Mouse (Mus musculus) frontal cortex, postnatal 36 days (tissue): ENCODE data around the gene Nfkb1.

Source experiments
- DNase-seq, 2 experiments: peaks; one replicate each; pipeline ENCODE4 v3.0.0; 2022; ENCODE audit warnings: low spot score in 2 of 2

Gene Nfkb1

GRCm38 (mm10) chr3:135586060-135586459 is 105.3 kb downstream of the Nfkb1 start:
- DNase-seq: no peak

GRCm38 (mm10) chr3:135585482-135585881 is 105.9 kb downstream of the Nfkb1 start:
- no peak for DNase-seq

DNA sequence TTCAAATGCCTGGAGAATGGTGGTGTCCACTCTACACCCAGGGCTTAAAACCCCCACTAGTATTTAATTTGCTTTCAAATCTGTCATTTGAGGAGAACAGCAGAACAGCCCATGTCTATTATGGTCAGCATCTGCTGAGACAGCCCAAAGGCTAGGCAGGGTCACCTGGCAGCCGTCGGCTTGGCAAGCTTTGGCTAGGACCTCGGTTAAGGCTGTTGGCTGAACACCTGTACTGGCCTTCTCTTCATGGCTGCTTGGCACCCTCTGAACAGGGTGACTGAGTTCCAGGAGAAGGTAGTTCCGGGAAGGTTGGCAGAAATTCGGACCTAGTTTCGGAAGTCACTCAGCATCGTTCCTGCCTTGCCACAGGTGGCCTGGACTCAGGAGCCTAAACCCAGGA is 109.1 kb downstream of the Nfkb1 start:
- no peak for DNase-seq

DNA sequence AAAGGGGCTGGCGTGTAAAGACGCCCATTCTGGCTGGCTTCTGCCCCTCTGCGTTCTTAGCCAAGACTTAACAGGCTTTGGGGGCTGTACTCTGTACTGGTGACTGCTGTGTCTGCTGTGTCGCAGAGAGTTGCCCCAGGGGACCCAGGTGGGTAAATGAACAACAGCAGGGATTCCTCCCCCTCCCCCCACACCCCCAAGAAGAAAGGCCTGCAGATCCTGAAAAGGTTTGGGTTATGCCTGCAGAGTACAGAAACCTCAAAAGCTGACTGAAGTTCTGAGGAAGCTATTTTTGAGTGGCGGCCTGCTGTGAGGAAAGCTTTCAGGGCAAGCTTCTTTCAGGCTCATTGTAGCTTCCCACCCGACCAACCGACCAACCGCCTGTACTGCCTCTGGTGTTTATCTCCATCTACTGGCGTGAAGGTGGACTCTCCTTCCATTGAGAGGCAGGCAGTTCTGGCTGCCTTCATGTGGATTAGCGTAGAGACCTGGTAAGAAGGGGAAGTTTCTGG is 109.7 kb downstream of the Nfkb1 start:
- DNase-seq: no peak

DNA sequence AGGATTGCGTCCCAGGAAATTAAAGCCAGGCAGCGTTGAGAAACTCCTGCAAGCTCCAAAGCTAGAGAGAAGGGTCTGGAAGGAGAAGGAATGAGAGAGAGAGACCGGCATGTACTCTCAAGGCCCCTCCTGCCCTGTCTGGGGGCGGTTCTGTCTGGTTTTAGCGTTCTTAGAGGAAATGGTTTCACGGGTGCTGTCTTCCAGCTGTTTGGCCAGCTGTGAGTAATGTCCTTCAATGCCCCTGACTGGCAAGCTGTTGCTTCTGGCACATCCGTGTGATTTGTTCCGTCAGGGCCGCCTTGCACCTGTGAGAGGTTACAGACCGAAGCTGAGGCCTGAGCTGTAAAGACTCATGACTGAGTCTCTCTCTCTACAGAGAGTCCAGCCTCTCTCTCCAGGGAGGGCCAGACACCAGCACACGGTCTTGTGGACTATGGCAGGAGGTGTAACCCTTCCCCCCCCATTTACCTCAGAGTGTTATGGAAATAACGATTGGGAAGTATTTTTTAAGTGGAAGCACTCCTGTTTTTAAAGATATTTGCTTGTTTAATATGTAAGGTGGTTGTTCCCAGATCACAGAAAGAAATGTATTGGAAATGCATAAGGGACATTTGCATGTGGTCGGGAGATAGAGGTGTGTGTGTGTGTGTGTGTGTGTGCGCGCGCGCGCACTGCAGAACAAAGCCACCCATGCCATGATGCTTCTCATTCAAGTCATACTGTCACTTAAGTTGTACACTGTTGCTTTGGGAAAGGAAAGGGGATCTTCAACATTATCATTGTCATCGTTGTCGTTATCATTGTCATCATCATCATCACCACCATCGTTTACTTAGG is 110.7 kb downstream of the Nfkb1 start:
- DNase-seq: no peak

- no peak for DNase-seq
Measured at GRCm38 (mm10) chr3:135579179-135579578, 112.2 kb downstream of the Nfkb1 start.

- no peak for DNase-seq
Measured at GRCm38 (mm10) chr3:135578588-135579140, 112.7 kb downstream of the Nfkb1 start.

- DNase-seq: no peak
Measured at GRCm38 (mm10) chr3:135575126-135575525, 116.2 kb downstream of the Nfkb1 start.

GRCm38 (mm10) chr3:135573051-135573450 is 118.3 kb downstream of the Nfkb1 start:
- no peak for DNase-seq

- no peak for DNase-seq
Measured at GRCm38 (mm10) chr3:135571540-135571939, 119.8 kb downstream of the Nfkb1 start.

DNA sequence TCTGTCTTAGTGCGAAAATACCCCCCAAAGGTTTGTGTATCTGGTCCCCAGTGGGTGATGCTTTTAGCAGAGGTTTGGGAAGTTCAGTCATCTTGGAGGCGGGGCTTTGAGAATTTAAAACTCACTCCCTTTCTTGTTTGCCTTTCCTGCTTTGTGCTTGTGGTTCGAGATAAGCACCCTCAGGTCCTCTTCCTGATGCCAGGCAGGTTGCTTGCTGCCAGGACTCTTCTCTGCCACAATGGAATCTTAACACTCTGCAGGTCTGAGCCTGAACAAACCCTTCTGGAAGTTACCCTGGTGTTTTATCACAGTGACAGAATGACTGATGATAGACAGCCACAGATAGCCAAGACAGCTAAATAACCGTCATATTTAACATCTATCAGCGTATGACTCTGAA is 122.7 kb downstream of the Nfkb1 start:
- no peak for DNase-seq

- DNase-seq: no peak
Measured at GRCm38 (mm10) chr3:135567888-135568287, 123.5 kb downstream of the Nfkb1 start.

DNA sequence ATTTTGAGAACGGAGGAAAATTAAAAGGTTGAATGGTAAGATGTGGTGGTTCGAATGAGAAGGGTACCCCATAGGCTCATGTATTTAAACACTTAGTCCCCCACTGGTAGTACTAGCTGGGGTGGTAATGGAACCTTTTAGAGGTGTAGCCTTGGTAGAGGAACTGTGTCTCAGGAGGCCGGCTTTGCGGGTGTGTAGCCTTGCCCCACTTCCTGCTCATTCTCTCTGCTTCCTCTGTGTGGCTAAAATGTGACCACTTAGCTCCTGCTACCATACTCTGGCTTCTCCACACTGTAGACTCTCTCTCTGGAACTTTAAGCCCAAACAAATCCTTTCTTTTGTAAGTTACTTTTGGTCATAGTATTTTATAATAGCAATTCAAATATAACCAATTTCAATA is 126.0 kb downstream of the Nfkb1 start:
- DNase-seq: no peak

DNA sequence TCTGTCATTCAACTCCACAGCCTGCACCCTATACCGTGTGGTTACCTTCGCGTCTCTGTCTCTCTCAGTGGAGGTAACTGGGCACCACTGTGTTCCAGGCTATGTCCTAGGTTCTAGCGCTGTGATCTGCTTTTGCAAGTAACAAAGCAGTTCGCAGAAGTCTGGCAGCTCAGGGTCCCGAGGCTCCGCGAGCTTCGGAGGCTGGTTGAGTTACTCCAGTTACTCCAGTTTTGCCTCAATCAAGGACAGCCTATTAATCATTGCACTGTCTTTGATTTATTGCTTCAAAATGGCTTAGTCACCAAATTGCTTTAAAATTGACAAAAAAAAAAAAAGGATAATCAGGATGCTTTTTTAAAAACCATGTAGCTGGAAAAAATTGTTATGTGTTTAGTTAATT is 126.6 kb downstream of the Nfkb1 start:
- DNase-seq: no peak

DNA sequence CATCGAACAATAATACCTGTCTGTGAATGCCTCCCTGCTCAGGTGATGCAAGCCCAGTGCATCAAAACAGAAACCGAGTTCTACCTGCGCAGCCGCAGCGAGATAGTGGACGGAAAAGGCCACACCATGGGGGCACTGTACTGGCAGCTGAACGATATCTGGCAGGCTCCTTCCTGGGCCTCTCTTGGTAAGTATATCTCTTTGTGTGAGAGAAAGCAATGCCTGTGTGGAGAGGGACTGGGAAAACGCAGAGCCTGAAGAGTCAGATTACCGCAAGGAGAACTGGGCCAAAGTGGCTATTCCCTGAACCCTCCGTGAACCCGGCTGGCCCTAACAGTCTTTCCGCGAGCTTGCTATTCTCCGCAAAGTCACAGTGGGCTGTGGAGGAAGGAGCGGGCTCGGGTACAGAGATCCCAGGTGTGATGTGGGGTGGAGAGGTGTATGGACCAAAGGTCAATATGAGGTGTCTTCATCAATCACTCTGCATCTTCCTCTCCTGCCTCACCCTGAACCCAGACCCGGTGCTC is 128.1 kb downstream of the Nfkb1 start:
- DNase-seq: no peak

GRCm38 (mm10) chr3:135562036-135562435 is 129.3 kb downstream of the Nfkb1 start:
- DNase-seq: no peak

DNA sequence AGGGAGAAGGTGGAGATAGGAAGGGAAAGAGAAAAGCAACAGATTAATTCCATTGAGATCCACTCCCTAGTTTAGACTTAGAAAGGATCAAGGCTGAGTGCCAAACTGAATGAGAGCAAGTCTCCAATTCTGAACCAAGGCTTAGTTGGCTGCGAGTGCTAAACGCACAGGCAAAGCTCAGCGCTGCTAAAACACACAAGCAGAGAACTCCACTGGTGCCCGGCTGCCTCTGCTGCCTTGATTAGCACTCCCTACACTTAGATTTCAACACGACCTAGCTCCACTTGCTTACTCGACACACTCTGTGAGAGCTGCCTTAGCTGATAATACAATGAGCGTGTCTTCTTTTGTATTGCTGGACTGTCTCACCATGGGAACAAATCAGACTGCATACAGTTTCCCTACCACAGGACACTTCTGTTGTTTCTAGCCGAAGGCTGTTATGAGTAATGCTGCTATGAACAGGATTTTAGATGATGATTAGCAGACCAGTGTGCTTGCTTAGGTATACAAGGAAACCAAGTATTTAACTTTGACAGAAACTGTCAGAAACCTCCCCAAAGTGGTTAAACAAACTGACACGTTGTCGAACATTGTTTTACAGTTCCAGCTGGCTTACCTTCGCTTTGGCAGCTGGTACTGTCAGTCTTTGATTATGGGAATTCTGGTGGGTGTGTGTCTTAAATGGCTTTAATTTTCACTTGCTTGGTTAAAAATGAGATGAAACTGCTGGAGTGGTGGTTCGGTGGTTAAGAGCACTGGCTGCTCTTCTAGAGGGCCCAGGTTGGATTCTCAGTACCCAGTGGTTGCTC is 134.3 kb downstream of the Nfkb1 start:
- DNase-seq: peak; percentile 18 to 34

DNA sequence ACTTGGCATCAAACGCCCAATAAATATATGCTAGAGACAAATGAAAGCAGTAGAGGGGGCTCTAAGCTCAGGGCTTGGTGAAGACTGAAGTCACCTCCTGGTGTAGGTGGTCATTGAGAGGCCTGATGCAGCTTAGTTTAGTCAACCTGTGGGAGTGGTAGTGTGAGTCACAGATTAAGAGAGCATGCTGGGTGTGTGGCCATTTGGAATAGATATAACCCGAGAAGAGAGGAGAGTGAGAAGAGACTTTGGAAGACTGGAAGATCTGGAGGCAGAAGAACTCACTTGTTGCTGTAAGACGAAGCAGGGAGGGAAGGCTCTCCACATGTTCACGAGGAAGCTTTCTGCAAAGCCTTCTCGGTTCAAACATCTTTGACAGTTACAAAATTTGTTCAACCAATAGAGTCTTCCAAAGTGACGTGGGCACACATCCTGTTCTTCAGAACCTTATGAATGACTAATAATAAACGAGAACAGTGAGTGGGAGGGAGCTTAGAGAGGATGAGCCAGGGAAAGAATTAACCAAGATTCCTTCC is 135.2 kb downstream of the Nfkb1 start:
- DNase-seq: peak; percentile 17 to 31

- DNase-seq: no peak
Measured at GRCm38 (mm10) chr3:135555192-135555591, 136.2 kb downstream of the Nfkb1 start.

DNA sequence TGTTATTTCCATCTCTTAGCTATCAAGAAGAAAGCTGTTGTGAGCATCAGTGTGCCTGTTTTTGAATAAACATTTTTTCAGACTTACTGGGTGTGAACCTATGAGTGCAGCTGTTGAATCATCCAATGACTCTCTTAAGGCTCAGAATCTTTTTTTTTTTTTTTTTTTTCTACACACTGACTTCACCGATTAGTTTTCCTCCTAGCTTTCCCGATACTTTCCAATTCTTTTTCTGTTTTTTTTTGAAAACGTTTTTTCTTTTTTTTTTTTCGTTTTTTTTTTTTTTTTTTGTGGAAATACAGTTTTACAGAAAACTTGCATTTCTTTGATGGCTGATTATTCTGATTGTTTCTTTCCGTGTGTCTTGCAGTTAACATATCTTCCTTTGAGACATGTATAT is 138.5 kb downstream of the Nfkb1 start:
- DNase-seq: no peak

DNA sequence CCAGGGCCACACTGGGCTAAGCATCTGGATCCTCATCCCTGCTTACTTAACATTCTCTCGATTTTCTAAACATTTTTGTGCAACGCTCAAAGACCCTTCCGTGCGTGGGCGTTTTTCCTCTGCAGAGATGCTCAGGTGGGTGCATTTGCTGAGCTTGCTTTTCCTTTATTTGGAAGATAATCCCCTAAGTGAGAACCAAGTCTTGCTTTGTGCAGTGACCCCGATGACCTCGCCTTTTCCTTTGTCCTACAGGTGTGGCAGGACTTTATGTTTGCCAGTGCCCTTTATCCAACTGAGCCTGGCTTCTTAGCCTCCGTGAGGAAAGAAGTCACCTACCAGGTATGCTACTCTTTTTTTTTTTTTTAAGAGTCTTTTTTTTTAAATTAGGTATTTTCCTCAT is 144.0 kb downstream of the Nfkb1 start:
- DNase-seq: no peak
